Mouse (Mus musculus): Measurements from ENCODE around the gene Ttc28. TPM values are rescaled to one million over a fixed set of nuclear protein-coding genes. Genes with fewer than 3 reads are reported as not detected.

Gene Ttc28
- total and polyA plus RNA-seq, 2 experiments from 2014 or later, result 10.6 to 53.1 TPM

DNA sequence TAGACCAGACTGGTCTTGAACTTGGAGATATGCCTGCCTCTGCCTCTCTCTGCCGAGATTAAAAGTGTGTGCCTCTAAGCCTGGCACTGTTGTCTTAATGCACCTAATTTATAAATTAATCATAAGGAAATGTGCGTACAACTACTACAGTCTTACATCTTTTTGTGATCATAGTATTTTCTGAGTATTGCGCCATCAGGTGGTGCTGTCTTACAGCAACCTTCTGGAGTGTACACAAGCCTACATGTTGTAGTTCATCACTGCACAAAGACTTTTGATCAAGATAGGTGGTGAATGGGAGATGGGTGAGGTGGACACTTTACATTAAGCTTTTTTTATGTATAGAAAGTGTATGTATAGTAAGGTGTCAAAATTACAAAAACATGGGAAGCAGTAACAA lies 45.0 kb downstream of the Ttc28 start:
- H3K36me3 ChIP-seq (ENCODE audit: insufficient read depth, low read length), result no peaks in the 10 kb centered on the region
- 92% methylated on average over 3 of the region's 3 CpGs for WGBS
- DNase-seq (ENCODE audit: low spot score), result no peak
- H3K9ac ChIP-seq (replicated peaks; ENCODE audit: low read length, poor library complexity, severe bottlenecking), result no peak overlapping the region
- H3K9me3 ChIP-seq (ENCODE audit: low read length), result no peaks in the 10 kb centered on the region
- TF ChIP-seq CTCF (IDR thresholded peaks at IDR 0.05), result peak; percentile 61
- H3K27ac ChIP-seq (ENCODE audit: low read depth, low read length), result no peak overlapping the region
- no peak overlapping the region for H3K4me2 ChIP-seq (ENCODE audit: low read depth, low read length, poor library complexity, severe bottlenecking)
- H3K4me3 ChIP-seq (ENCODE audit: low read depth, low read length), result no peak overlapping the region
- H3K4me1 ChIP-seq (ENCODE audit: insufficient read depth, low read length), result no peaks in the 10 kb centered on the region
- no peaks in the 10 kb centered on the region for H3K27me3 ChIP-seq (ENCODE audit: insufficient read depth, low read length)
- ATAC-seq (ENCODE audit: low FRiP score), result no peak

DNA sequence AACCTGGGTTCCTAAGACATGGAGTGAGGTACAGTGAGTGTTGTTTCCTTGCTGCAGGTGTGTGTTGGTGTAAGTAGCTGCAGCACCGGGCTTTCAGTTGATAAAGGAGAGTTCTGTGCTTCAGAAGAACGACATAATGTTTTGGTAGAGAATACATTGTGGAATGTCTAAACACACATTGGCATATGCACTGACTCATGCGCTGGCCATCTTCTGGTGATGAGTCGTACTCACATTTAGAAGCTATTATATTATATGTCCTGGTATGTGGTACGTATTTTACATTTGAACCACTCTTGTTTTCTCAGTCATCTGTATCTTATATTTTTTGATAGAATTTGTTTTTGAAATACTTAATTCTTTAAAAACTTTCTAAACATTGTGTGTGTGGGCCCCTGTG lies 46.2 kb downstream of the Ttc28 start:
- no peak for TF ChIP-seq CTCF (IDR thresholded peaks at IDR 0.05)
- Histone ChIP-seq H3K4me3 (ENCODE audit: low read depth, low read length) (no peak overlapping the region), H3K27ac (ENCODE audit: low read depth, low read length) (no peak overlapping the region), H3K9ac (replicated peaks; ENCODE audit: low read length, poor library complexity, severe bottlenecking) (no peak overlapping the region), H3K27me3 (ENCODE audit: insufficient read depth, low read length) (no peaks in the 10 kb centered on the region), H3K36me3 (ENCODE audit: insufficient read depth, low read length) (no peaks in the 10 kb centered on the region), H3K9me3 (ENCODE audit: low read length) (no peaks in the 10 kb centered on the region), H3K4me1 (ENCODE audit: insufficient read depth, low read length) (no peaks in the 10 kb centered on the region), H3K4me2 (ENCODE audit: low read depth, low read length, poor library complexity, severe bottlenecking) (no peak overlapping the region)
- DNase-seq (ENCODE audit: low spot score) (no peak), ATAC-seq (ENCODE audit: low FRiP score) (no peak)
- WGBS, result 90% methylated on average over 5 of the region's 5 CpGs

- H3K4me3 ChIP-seq (ENCODE audit: low read depth, low read length), result no peak overlapping the region
- no peak overlapping the region for H3K27ac ChIP-seq (ENCODE audit: low read depth, low read length)
- H3K4me1 ChIP-seq (ENCODE audit: insufficient read depth, low read length), result no peaks in the 10 kb centered on the region
- H3K36me3 ChIP-seq (ENCODE audit: insufficient read depth, low read length), result no peaks in the 10 kb centered on the region
- H3K9ac ChIP-seq (replicated peaks; ENCODE audit: low read length, poor library complexity, severe bottlenecking), result no peak overlapping the region
- DNase-seq (ENCODE audit: low spot score), result no peak
- H3K27me3 ChIP-seq (ENCODE audit: insufficient read depth, low read length), result no peaks in the 10 kb centered on the region
- no peak for ATAC-seq (ENCODE audit: low FRiP score)
- no peak for TF ChIP-seq CTCF (IDR thresholded peaks at IDR 0.05)
- 59% methylated on average over 3 of the region's 3 CpGs for WGBS
- H3K4me2 ChIP-seq (ENCODE audit: low read depth, low read length, poor library complexity, severe bottlenecking), result no peak overlapping the region
- no peaks in the 10 kb centered on the region for H3K9me3 ChIP-seq (ENCODE audit: low read length)
Measured at GRCm38 (mm10) chr5:110928289-110928688, 48.7 kb downstream of the Ttc28 start.

DNA sequence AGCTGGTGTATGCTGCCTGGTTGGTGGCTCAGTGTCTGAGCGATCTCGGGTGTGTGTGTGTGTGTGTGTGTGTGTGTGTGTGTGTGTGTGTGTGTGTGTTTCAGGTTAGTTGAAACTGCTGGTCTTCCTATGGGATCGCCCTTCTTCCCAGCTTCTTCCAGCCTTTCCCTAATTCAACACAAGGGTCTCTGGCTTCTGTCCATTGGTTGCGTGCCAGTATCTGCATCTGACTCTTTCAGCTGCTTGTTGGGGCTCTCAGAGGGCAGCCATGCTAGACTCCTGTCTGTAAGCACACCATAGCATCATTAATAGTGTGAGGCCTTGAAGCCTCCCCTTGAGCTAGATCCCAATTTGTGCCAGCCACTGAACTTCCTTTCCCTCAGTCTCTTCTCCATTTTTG lies 49.7 kb downstream of the Ttc28 start:
- 76% methylated on average over 4 of the region's 4 CpGs for WGBS
- DNase-seq (ENCODE audit: low spot score), result peak; percentile 62

DNA sequence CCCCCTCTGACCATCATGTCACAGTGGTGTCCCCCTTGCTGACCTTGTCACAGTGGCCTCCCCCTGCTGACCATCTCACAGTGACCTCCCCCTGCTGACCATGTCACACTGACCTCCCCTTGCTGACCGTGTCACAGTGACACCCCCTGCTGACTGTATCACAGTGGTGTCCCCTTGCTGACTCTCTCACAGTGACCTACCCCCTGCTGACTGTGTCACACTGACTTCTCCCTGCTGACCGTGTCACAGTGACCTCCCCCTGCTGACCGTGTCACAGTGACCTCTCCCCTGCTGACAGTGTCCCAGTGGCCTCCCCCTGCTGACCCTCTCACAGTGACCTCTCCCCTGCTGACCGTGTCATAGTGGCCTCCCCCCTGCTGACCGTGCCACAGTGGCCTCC lies 57.0 kb downstream of the Ttc28 start:
- Histone ChIP-seq H3K4me1 (ENCODE audit: insufficient read depth, low read length) (no peaks in the 10 kb centered on the region), H3K9ac (replicated peaks; ENCODE audit: low read length, poor library complexity, severe bottlenecking) (no peak overlapping the region), H3K4me2 (ENCODE audit: low read depth, low read length, poor library complexity, severe bottlenecking) (no peak overlapping the region), H3K36me3 (ENCODE audit: insufficient read depth, low read length) (no peaks in the 10 kb centered on the region), H3K9me3 (ENCODE audit: low read length) (no peaks in the 10 kb centered on the region), H3K27ac (ENCODE audit: low read depth, low read length) (no peak overlapping the region), H3K4me3 (ENCODE audit: low read depth, low read length) (no peak overlapping the region), H3K27me3 (ENCODE audit: insufficient read depth, low read length) (no peaks in the 10 kb centered on the region)
- WGBS, result 32% methylated on average over 5 of the region's 5 CpGs
- no peak for TF ChIP-seq CTCF (IDR thresholded peaks at IDR 0.05)
- ATAC-seq (ENCODE audit: low FRiP score) (no peak), DNase-seq (ENCODE audit: low spot score) (no peak)

More for the DNA sequence above, 49.7 kb downstream of the Ttc28 start:
- H3K27me3 ChIP-seq (ENCODE audit: insufficient read depth, low read length), result no peaks in the 10 kb centered on the region
- ATAC-seq (ENCODE audit: low FRiP score), result no peak
- no peak for TF ChIP-seq CTCF (IDR thresholded peaks at IDR 0.05)
- H3K4me2 ChIP-seq (ENCODE audit: low read depth, low read length, poor library complexity, severe bottlenecking), result no peak overlapping the region
- no peaks in the 10 kb centered on the region for H3K4me1 ChIP-seq (ENCODE audit: insufficient read depth, low read length)
- no peaks in the 10 kb centered on the region for H3K9me3 ChIP-seq (ENCODE audit: low read length)
- no peak overlapping the region for H3K4me3 ChIP-seq (ENCODE audit: low read depth, low read length)
- H3K9ac ChIP-seq (replicated peaks; ENCODE audit: low read length, poor library complexity, severe bottlenecking), result no peak overlapping the region
- H3K27ac ChIP-seq (ENCODE audit: low read depth, low read length), result no peak overlapping the region
- H3K36me3 ChIP-seq (ENCODE audit: insufficient read depth, low read length), result no peaks in the 10 kb centered on the region

GRCm38 (mm10) chr5:110944326-110944725 lies 64.7 kb downstream of the Ttc28 start:
- H3K4me2 ChIP-seq (ENCODE audit: low read depth, low read length, poor library complexity, severe bottlenecking), result no peak overlapping the region
- no peak overlapping the region for H3K9ac ChIP-seq (replicated peaks; ENCODE audit: low read length, poor library complexity, severe bottlenecking)
- no peaks in the 10 kb centered on the region for H3K9me3 ChIP-seq (ENCODE audit: low read length)
- no peaks in the 10 kb centered on the region for H3K36me3 ChIP-seq (ENCODE audit: insufficient read depth, low read length)
- H3K4me1 ChIP-seq (ENCODE audit: insufficient read depth, low read length), result 0 out of 2 replicates have a peak, but pooled peaks cover 3% of the 10 kb centered on the region
- WGBS, result 78% methylated on average over 8 of the region's 8 CpGs
- no peak for TF ChIP-seq CTCF (IDR thresholded peaks at IDR 0.05)
- no peak overlapping the region for H3K4me3 ChIP-seq (ENCODE audit: low read depth, low read length)
- no peaks in the 10 kb centered on the region for H3K27me3 ChIP-seq (ENCODE audit: insufficient read depth, low read length)
- no peak for DNase-seq (ENCODE audit: low spot score)
- H3K27ac ChIP-seq (ENCODE audit: low read depth, low read length), result no peak overlapping the region
- no peak for ATAC-seq (ENCODE audit: low FRiP score)

Measured in midbrain, postnatal 0 days (tissue).